Mouse (Mus musculus): ENCODE results near the gene Zfp280b.
A peak's percentile ranks its signal among the peaks of the same experiment; 100 is the strongest.
"Not testable (repeated sequence)": the region's sequence is repeated elsewhere in the genome, so short reads cannot be mapped to it uniquely, and the experiment has no call there.

Gene Zfp280b

DNA sequence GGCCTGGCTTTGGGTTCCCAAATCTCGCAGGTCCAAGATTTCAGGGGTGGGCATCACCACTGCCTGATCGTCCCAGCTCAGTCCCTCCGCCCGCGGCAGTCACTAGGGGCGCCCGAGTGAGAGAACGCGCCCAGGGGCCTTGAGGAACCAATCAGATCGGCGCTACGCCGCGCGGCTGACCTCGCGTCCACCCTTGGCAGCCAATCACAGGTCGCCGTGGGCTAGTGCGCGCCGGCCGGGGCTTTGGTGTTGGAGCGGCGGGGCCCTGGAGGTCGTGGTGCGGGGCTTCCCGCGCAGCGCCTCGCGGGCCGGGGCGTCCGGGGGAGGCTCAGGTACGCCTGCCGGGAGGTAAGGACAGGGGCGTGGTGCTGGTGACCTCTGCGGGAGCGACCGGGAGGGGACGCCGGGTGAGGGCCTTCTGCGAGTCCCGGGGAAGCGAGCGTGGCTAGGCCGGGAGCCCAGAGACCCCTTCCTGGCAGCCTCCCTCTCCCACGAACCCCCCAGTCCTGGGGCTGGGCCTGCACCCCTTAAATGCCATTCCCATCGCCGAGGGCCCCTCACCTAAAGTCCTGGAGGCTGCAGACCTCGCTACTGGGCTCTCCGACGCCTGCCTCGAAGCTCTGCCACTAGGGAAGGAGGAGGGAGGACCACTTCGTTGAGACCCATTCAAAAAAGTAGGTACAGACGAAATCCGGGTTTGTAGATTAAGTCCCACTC lies at the start of gene Zfp280b:
Gene Zfp280b (plus strand): TSS at position 249 of the 717 bp plus-strand sequence.
- peak; percentile 92 for DNase-seq (ENCODE audit: low read depth)

DNA sequence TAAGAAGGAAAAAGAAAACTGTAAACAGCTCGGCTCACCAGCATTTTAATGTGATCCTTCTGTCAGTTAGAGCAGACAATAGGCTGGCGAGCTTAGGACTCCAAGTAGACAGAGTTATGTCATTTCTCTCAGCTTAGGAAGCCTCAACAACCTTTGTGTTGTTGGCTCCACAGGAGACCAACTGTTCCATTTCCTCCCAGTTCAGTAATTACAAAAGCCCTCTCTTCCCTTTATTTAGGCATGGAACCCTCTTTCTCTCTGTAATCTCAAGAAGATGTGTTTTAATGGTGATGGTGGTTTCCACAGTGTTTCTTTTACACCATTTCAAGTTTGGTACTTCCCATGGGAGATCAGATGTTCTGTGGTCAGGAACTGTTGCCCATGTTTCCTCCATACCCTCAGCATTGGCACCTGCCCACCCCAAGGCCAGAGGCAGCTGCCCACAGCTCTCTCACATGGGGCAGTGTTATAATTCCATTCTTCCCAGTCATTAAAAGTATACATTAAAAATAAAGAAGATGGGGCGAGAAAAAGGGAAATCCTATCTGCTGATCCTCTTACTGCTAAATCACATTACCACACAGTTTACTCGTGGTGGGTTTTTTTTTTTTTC lies 41.9 kb upstream of the Zfp280b start:
- no peak for DNase-seq (ENCODE audit: low read depth)

DNA sequence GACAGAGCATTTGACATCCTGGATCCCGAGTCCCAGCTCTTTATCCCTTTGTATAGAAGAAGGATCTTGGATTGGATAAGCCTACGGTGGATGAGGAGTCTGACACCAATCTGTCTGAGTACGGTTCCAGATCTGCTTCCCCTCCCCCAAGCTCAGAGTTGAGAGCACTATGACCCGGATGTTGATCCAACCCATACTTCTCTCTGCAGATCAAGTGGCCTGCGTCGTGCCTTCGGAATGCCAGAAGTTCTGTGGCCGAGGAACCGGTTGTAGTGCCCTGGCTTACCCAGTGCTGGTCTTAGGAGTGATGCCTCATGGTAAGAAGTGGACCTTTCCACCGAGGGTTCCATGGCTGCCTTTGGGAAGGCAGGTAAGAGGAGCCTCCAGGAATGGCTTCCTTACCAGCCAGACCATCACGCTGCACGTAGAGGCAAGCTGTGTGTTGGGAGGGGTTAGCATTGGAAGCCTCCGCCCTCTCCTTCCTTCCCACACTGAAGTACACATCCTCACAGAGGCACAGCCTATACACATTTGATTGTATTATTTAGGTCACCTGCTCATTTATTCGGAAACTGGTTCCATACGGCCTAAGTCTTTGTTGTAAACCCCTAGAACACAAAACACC lies 38.7 kb upstream of the Zfp280b start:
- DNase-seq (ENCODE audit: low read depth), result no peak

DNA sequence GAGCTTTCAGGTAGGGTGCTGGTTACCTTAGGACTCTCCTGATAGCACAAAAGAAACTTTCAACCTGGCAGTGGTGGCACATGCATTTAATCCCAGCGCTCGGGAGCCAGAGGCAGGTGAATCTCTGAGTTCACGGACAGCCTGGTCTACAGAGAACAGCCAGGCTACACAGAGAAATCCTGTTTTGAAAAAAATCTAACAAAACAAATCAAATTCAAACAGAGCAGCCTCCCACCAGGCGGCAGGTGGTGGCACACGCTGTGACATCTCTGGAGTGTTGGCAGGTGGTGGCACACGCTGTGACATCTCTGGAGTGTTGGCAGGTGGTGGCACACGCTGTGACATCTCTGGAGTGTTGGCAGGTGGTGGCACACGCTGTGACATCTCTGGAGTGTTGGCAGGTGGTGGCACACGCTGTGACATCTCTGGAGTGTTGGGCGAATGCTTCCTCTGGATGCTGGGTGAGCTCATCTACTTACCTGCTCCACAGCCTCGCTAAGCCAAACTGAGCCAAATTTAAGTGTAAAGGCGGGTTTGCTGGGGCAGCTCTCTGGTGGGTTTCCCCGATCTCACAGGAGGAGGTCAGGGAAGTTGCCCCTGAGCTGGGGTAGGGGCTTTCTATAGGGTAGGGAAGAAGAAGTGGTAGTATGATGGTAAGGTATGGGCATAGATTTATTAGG lies 37.8 kb upstream of the Zfp280b start:
- not testable (repeated sequence) for DNase-seq (ENCODE audit: low read depth)

DNA sequence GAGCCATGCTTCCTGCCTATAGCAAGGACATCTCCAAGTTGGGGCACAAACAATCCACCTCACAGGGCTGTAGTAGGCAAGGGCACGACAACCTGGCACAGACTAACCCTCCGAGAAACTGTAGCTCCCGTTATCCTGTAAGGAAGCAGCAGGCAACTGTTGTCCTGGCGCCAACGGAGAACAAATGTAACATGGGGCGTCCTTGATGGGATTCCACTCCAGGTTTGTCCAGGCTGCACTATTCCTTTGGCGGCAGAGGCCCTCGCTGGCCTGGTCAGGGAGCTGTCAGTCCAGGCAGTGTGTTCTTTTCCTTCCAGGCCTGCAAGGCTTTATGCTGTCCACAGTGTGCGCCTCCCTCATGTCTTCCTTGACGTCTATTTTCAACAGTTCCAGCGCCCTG lies 37.0 kb upstream of the Zfp280b start:
- DNase-seq (ENCODE audit: low read depth), result no peak

DNA sequence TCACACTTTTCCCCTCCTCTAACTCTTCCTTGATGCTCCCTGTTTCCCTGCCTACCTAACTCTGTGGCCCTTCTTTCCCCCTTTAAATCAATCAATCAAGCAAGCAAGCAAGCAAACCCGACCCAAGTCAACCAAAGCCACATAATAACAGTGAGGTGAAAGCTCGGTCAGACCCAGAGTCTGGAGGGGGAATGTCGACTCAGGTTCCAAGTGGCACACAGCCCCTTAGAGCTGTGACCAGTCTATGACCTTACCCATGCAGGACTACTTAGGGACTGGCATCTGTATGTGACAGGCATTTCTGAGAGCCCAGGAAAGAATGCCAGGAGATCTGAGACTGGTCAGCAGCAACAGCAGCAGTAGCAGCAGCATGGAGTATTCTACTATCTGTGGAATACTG lies 36.1 kb upstream of the Zfp280b start:
- no peak for DNase-seq (ENCODE audit: low read depth)

DNA sequence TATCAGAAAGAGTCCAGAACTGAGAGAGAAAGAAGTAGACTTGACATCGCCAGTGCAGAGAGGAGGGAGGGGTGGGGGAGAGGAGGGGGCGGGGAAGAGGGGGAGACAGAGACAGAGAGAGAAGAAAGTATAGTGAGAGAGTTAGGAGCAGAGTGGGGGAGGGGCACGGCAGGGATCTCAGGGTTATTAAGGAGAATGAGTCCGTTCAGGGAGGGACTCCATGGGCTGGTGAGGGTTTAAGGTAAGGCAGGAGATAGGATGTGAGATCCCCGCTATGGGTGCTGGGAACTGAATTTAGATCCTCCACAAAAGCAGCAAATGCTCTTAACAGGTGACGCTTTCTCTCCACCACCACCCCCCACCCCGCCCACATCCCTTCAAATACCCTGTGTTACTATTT lies 31.3 kb upstream of the Zfp280b start:
- DNase-seq (ENCODE audit: low read depth), result no peak

DNA sequence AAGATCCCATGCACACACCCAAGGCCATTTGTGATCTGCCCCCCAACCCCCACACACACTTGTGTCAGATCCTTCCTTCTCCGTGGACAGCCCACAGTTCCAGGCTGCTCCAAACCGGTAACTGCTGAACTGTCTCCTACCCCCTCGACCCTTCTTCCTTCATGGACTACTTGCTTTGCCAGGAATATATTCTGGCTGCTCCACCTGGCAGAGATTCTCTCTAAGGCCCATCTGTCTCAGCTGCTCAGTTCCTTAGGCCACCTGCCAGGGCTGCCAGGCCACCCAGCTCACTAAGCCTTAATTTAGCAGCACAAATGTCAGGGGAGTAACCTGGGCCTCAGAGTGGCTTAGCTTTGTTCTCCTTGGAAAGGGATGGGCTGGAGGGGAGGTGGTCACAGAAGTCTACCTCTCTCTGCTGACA lies 30.3 kb upstream of the Zfp280b start:
- no peak for DNase-seq (ENCODE audit: low read depth)

DNA sequence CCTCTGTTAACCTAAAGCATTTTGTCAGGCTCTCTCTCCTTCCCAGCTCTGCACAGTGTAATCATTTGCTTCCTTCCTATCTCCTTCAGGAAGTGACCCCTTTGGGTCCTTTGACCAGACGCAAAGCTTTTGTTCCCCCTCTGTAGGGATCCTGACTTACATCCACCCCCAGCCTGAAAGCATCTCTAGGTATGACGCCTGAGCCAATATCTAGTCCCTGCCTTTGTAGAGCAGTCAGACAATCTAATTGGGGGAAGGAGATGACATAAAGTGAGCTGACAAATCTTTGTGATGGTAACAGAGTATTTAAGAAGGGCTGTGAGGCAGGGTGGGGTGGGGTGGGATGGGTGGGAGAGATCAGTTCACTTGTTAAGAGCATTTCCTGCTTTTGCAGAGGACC lies 29.8 kb upstream of the Zfp280b start:
- no peak for DNase-seq (ENCODE audit: low read depth)

DNA sequence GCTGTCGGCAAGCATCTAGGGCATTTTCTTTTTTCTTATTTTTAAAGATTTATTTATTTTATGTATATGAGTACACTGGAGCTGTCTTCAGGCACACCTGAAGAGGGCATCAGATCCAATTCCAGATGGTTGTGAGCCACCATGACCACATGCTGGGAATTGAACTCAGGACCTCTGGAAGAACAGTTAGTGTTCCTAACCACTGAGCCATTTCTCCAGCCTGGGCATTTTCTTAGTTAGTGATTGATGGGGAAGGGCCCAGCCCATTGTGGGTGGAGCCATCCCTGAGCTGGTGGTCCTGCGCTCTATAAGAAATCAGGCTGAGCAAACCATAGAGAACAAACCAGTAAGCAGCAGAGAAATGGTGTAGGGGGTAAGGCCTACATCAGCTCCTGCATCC lies 29.2 kb upstream of the Zfp280b start:
- no peak for DNase-seq (ENCODE audit: low read depth)

DNA sequence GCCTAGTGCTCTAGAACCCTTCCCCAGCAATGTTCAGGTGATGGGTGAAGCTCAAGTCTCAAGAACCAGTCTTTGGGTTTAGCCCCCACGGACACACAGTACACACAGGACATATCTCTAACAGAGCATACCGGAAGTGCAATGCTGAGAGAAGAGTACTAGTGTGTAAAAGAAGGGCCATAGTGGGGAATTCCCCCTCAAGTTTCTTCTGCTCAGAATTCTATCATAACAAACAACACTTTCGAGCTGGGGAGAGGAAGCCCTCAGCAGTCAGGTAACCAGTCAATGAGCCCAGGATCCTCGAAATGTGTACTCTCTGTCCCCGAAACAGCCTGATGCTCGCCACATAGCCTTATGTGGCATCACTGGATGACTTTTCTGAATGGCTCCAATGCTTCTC lies 26.1 kb upstream of the Zfp280b start:
- DNase-seq (ENCODE audit: low read depth), result no peak

DNA sequence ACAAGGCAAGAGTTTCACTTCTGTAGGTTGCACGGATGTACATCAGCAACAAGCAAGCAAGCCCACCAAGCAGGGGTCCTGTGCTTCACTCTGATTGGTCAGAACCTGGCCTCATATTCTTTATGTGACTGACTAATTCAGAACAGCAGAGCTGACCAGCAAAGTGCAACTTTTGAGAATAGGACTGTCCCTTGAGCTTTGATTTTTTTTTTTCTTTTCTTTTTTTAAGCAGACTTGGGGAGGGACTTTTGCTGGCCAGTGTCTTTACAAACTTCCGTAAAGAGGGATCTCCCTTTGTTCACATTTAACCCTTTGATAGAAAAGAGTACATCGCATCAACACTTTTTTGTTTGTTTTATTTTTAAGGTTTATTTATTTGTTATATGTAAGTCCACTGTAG lies 22.6 kb upstream of the Zfp280b start:
- no peak for DNase-seq (ENCODE audit: low read depth)

DNA sequence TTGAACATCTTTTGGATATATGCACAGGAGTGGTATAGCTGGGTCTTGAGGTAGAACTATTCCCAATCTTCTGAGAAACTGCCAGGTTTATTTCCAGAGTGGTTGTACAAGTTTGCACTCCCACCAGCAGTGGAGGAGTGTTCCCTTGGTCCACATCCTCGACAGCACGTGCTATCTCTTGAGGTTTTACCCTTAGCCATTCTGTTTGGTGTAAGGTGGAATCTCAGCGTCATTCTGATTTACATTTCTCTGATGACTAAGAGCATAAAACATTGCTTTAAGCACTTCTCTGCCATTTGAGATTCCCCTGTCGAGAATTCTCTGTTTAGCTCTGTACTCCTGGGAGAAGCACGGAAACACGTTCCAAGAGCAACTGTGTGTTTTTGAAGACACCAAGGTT lies 19.5 kb upstream of the Zfp280b start:
- no peak for DNase-seq (ENCODE audit: low read depth)

DNA sequence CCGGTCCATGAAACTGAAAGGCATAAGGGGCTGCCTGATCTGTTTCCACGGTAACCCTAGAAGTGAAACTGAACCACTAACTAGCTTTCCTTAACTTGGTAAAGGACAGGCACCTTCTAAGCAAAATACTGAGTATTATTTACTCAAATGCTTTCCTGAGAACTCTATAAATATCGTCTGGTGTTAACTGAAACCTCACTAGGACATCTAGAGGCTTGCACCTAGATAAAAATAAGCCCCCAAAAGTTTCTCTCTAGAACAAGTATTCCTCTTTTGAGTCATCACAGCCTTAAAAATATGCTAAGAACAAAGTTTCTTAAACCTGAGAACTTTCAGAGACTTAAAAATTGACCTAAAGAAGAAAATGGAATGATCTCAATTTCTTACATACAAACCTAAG lies 15.6 kb upstream of the Zfp280b start:
- DNase-seq (ENCODE audit: low read depth), result no peak

DNA sequence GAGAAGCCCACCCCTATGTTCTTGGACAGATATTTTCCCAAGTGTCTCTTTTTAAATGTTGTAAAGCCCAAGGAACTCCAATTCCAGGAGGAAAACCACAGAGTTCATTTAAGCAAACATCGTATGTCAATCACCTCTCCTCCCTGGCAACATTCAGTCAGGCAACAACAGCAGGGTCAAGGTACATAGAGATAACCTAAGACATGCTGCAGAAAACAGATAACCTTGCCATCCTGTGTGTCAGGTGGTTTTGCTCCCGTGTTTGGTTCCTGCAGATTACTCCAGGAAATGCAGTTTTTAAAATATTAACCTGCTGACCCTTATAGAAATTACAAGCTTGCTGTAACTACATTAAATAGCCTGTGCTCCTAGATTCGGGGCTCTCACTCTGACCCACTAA lies 10.7 kb upstream of the Zfp280b start:
- no peak for DNase-seq (ENCODE audit: low read depth)

DNA sequence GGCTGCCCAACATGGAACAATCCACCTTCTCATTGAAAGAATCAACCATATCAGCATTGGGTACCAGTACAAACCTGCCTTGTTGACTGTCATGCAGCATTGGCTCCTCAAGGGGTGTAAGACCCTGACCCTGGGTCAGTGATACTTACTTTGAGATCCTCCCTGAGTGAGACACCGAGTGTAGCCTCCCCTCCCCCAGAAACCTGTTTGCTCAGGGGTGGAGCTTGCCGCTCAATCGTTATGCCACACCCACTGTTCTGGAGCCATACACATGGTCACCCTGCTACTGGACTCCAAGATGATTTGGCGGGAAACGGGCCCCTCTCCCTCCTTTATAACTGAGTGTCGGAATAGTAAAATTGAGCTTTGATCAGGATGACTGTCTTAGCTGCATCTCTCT lies 8.5 kb upstream of the Zfp280b start:
- DNase-seq (ENCODE audit: low read depth), result no peak

DNA sequence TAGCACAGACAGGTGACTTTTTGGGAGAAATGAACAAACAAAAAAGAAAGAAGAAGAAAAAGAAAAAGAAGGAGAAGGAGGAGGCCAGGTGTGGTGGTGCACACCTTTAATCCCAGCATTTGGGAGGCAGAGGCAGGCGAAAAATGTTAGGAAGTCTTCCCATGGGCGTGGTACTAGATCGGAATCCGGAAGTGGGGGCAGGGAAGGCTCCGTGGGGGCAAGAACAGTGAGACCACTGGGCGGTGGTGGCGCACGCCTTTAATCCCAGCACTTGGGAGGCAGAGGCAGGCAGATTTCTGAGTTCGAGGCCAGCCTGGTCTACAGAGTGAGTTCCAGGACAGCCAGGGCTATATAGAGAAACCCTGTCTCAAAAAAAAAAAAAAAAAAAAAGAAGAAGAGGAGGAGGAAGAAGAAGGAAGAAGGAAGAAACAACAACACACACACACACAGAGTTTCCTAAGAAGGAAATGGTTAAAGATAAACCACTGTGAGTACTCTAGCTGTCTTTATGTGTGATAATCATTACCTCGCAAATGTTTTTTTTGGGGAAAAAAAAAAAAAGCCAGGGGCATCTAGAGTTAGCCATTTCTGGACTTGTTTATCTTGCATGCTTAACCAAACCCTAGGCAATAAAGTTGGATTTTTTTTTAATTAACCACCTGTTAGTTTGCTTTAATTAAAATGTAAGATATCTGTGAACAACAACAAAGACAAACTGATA lies 6.8 kb upstream of the Zfp280b start:
- DNase-seq (ENCODE audit: low read depth), result no peak

DNA sequence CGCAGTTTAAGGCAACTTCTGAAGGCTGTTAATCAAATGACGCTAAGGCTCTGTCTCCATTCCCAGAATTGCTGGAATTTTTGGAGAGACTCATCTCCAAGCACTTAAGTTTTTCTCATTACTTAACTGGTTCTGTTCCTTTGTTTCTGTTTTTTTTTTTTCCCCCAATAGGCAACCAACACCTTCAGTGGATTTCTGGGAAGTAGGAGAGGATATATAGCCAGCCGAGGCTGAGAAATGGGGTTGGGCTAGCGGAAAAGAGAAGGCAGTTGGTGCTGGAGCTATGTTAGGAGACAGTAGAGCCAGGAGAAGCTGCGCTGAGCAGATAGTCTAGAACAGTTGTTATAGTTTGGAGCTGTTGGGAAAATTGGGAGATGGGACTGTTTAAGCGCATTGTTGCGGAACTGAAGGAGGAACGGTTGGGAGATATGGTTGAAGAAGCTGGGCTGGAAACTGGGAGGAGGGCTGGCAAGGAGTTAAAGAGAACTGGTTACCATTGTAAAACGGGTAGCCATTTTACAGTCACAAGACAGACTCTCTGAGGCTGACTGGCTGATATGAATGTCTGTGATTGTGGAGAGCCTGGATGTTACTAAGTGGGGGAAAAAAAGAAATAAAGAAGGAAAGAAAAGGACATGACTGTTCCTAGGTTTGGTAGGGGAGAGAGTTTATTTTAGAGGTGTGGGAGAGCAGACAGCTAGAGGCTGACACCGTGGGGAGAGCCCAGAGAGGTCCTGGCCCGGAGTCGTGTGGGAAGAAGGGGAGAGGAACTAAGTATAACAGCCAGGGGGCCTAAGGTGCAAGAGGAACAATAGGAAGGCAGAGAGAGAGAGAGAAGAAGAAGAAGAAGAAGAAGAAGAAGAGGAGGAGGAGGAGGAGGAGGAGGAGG lies 5.1 kb upstream of the Zfp280b start:
- no peak for DNase-seq (ENCODE audit: low read depth)

DNA sequence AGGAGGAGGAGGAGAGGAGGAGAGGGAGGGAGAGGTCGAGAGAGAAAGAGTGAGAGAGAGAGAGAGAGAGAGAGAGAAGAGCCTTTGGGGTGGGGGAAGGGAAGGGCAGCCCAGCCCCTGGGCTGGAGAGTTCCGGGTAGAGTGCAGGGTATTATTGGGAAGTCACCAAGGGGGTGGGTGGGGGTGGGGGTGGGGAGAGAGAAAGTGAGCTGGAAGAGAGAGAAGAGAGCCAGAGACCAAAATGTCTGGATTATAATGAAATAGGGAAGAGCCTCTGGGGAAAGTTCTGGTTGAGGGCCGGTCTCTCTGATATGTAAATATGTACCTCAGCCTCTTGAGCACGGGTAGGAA lies 4.5 kb upstream of the Zfp280b start:
- DNase-seq (ENCODE audit: low read depth), result no peak

DNA sequence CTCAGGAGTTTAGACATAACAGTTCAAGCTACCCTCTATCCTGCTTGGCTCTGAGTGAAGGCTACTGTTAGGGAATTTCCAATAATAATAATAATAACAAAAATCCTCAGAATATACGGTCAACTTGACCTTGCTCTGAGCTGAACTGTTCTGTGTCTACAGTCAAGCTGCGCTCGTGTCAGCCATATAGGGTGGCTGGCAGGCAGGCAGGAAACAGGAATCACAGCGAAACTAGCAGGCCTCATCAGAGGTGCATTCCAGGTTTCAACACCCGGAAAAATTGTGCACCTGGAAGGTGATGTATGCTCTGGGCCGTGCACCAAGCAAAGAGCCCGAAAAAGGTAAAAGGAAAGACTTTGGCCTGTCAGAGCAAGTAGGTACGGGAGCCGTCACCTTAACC lies 4.1 kb upstream of the Zfp280b start:
- no peak for DNase-seq (ENCODE audit: low read depth)

DNA sequence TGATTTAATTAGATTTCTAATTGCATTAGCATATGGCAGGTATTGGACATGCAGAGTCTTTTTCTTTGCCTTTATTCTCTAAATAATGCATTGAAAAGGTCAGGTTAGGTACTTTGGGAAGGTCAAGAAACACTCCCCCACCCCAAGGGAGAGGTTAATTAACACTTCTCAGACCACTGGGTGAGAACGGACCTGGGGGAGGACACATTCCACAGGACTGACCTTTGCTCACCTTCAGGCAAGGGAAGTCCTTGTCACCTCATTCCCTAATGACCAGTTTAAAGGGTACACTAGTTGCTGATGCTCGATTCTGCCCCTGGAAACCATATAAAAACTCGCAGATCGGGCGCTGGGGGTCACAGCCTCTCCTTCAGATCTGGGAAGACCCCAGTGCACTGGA lies 3.2 kb upstream of the Zfp280b start:
- DNase-seq (ENCODE audit: low read depth), result no peak

DNA sequence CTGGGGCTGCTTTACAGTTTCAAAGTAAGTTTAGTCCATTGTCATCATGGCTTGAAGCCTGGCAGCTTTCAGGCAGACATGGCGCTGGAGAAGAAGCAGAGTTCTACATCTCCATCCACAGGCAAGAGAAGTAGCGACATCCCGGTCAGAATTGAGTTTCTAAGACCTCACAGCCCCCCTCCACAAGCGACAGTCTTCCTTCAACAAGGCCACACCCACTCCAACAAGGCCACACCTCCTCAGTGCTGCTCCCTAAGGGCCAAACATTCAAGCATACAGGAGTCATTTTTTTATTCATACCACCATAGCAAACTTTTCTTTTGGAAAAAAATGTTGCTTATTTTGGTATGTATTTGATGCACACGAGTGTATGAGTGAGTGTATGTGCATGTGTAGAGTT lies 2.0 kb upstream of the Zfp280b start:
- DNase-seq (ENCODE audit: low read depth), result no peak

All from 416B (cell line).